Mouse (Mus musculus) megakaryocyte-erythroid progenitor cell, adult 5-6 weeks (primary cell): ENCODE measurements around the gene Msh5. TPM values are rescaled to one million over a fixed set of nuclear protein-coding genes. Genes with fewer than 3 reads are reported as not detected.
"Not testable (repeated sequence)": the region's sequence is repeated elsewhere in the genome, so short reads cannot be mapped to it uniquely, and the experiment has no call there.

ENCODE experiments used
- ATAC-seq: replicated peaks from 2 replicates; pipeline ENCODE4 v1.8.0; 2016; ENCODE audit warnings: mild to moderate bottlenecking, inconsistent platforms; ENCODE audit not compliant: severe bottlenecking, poor library complexity, low FRiP score, low TSS enrichment
- total RNA-seq, 2 experiments: library from RNA; stranded (forward) in 1 of 2; stranded (reverse) in 1 of 2; fragments of 200-1000, 215-1000 nt in 1 of 2; fragments of >200 nt in 1 of 2; fragmentation: Nextera tagmentation in 1 of 2; gene quantifications; 2 replicates each; pipeline ENCODE4 v1.2.3; 2014 to 2017

The Msh5 gene
- total RNA-seq, 2 experiments from 2014 or later = 3.1 to 10.0 TPM

DNA sequence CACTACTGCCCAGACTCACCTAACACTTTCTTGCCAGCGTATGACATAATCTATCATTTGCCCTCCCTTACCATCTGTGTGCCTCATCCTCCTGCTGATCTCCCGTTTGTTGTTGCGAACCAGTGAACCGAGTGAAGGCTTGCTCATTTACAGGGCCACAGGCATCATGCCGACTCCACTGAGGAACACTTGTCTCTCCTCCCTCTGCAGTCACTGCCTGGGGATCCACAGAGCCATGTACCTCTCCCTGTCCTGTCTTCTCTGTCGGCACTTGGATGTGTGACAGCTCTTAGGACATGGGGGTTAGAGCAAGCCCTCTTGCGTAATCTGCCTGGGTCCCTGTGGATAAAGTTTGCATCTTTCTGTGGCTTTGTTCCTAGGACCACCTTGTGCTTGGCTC is 37.0 kb downstream of the Msh5 start:
- no peak for ATAC-seq

- no peak for ATAC-seq
Observed at GRCm38 (mm10) chr17:35007387-35007991, 39.1 kb downstream of the Msh5 start.

DNA sequence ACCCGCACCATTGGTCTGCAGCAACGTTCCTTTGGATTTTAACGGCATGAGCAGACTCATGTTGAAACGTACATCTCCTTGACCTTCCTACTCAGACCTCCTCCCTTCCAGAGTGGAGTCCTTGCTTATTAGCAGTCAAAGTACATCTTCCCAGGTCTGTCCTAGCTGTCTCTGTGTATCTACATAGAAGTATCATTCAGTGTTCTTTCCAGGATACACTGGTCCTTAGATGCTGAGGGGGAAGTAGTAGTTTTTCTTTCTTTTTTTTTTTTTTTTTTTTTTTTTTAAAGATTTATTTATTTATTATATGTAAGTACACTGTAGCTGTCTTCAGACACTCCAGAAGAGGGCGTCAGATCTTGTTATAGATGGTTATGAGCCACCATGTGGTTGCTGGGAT is 40.6 kb downstream of the Msh5 start:
- not testable (repeated sequence) for ATAC-seq

GRCm38 (mm10) chr17:35005158-35005557 is 41.4 kb downstream of the Msh5 start:
- no peak for ATAC-seq

- ATAC-seq = no peak
Observed at GRCm38 (mm10) chr17:35004075-35004717, 42.3 kb downstream of the Msh5 start.

DNA sequence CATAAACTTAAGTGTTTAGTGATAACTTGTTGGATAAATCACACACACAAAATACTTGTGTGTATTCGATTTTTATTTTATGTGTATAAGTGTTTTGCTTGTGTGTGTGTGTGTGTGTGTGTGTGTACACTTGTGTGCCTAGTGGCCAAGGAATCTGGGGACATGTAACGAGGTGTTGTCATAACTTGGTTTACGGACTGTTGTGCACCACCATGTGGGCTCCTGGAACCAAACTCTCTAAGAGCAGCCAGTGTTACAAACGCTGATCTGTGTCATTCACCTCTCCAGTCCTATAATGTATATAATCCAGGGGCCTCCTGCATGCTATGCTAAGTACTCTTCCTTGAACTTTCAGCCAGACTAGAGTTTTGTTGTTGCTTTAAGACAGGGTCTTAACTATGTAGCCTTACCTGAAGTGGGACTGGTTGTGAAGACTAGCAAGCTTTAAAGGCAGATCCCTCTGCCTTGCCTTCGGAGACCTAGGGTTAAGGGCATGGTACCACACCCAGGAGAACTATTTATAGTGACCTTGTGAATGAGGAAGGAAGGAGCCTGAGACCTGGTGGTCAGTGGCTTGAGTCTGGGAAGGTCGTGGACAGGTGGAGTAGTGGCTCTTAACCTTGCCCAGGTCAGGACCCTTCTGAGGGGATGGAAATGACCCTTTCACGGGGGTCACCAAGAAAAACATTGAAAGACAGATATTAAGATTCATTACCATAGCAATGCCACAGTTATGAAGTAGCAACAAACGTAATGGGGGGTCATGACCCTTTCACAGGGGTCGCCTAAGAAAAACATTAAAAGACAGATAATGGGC is 43.3 kb downstream of the Msh5 start:
- ATAC-seq = no peak

- peak; percentile 49 for ATAC-seq
Observed at GRCm38 (mm10) chr17:35002153-35002865, 44.2 kb downstream of the Msh5 start.

- peak; percentile 5 for ATAC-seq
Observed at GRCm38 (mm10) chr17:35001452-35002152, 44.9 kb downstream of the Msh5 start.

DNA sequence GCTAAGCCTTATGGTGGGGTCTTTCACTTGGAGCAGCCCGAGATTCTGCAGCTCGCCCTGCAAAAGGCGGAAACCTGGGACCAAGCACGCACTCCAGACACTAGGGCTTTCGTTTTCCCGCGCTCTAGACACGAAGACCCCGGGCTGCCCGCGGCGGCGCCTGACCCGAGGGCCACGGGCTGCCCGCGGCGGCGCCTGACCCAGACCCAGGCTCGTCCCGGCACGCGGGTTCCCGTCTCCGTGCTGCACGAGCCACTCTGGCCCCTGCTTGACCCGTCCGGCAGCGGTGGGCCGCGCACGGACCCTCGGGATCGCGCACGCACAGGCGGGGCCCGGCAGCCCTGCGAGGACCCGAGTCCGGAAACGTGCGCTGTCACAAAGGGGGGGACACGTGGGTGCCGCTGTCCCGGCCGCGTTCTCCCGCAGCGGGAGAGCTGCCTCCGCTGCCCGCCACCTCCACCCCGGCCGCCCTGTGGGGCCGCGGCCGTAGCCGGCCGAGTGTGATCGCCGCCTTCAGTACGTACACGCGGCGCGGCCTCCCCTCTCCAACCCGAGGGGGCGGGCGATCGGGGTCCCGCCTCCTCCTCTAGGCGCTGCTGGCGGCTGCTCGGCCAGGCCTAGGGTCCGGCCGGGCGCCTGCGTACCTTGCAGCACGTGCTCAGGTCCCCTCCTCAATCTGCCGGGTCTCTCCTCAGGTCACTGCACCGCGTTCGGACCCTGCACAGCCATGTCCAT is 45.7 kb downstream of the Msh5 start, which contains the start of gene Vars:
Gene Vars, plus strand, starts transcription at position 271 of the 735 bp plus-strand sequence.
- peak; percentile 23 for ATAC-seq

DNA sequence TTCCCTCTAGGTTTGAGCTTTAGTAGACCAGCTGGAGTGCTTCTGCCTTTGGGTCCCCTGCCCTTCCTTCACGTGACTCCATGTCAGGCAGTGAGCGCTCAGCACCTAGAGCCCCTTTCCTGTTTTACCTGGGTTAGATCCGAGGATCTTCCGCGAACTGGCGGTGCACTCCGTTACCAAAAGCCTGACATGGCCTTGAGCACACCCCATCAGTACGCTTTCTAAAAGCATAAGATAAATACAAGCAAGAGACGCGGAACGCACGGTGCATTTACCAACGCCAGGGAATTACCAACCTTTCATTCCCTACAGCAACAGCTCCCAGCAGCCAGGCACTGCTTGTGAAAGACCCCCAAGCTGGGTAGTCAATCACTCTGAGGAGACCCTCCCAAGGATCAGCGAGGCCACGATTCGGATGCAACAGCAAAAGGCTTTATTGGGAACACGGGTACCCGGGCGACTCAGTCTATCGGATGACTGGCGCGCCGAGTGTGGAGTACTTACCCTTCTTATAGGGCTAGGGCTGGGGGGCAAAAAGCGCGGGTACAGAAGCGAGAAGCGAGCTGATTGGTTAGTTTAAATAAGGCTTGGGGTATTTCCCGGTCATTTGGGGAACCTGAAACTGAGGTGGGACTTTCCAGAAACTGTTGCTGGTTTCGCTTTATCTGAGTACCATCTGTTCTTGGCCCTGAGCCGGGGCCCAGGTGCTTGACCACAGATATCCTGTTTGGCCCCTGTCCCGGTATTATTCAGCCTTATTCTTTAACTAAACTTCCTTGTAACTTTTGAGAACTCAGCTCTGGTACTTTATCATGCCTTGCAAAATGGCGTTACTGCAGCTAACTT is 46.5 kb downstream of the Msh5 start:
- peak; percentile 20; the same call in 1 of the 2 replicates for ATAC-seq

- no peak for ATAC-seq
Observed at GRCm38 (mm10) chr17:34998526-34999430, 47.8 kb downstream of the Msh5 start.

DNA sequence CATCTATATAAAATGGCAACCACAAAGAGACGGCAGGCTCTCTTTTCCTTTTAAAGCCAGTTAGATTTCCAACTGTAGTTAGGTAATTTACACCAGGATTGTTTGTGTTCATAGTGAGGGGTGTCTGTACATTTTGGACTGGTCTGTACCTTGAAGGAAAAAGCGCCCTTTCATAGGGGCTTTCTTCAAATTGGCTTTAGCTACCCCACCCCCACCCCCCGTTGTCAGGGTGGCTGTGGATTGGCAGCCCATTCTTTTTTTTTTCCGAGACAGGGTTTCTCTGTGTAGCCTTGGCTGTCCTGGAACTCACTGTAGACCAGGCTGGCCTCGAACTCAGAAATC is 49.4 kb downstream of the Msh5 start:
- ATAC-seq = no peak

DNA sequence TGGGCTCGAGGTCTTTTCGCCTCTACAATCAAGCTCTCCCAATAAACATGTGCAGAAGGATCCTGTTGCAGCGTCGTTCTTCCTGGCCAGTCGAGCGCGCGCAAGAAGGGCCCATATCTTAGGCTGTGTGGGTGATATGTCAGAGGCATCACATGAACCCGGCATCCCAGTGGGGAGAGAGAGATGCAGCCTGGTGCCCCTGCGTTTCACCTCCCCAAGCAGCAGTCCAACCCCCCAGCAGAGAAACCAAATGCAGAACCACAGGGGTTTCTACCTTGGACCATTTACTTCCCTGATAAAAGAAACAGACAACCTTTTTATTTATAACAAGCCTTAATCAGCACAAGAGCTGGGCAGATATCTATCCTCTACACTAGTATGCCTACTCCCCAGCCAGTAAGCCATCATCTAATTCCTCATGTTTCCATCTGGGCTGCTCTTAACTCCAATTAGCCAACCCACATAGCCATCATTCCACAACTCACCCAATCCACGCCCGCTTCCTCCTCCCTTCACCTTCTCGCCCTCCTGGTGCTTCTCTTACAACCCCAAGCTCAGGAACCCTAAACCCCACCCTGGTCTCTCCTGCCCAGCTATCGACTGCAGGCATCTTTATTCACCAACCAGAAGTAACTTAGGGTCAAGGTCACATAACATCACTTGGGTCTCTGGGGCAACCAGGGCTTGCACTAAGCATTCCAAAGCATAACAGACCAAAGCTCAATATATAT is 50.0 kb downstream of the Msh5 start:
- ATAC-seq = no peak

DNA sequence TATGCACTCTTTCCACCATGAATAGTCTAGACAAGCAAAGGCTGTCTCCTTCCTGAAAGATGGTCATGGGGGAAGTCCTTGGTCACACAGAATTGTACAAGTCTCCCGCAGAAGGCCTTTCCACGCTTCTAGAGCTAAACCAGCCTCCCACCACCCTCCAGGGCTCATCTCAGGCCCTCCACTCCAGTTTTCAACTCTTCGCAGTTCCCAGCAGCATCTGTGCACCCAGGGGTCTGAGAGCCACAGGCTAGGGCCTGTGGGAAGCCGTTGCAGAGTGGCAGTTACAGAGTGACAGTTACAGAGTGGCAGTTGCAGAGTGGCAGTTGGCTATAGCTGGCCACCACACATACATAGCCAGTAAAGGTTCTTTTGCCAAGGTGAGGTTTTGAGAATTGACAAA is 50.6 kb downstream of the Msh5 start:
- not testable (repeated sequence) for ATAC-seq

GRCm38 (mm10) chr17:34995192-34995591 is 51.4 kb downstream of the Msh5 start:
- not testable (repeated sequence) for ATAC-seq

DNA sequence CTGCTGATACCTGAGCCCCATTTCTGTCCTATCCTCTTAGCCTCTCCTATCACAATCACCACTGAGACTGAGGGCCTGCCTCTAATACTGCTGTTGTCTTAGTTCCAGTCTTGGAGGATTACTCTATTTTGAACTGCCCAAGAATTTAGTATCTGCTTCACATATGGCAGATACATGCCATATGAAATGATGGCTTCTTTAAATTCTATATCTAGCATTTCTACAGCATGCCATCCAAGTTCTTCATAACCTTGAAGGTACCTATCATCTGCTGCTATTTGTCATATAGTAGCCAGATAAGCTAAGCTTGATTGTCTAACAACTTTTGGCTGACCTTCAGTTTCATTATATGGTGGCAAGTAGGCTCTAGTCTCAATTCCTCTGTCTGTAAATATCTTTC is 51.8 kb downstream of the Msh5 start:
- ATAC-seq = no peak
